Mouse (Mus musculus): Measurements from ENCODE around the gene Zc2hc1b. TPM values are rescaled to one million over a fixed set of nuclear protein-coding genes. Genes with fewer than 3 reads are reported as not detected.

The Zc2hc1b gene
- total and polyA plus RNA-seq, 2 experiments from 2014 or later: not detected

DNA sequence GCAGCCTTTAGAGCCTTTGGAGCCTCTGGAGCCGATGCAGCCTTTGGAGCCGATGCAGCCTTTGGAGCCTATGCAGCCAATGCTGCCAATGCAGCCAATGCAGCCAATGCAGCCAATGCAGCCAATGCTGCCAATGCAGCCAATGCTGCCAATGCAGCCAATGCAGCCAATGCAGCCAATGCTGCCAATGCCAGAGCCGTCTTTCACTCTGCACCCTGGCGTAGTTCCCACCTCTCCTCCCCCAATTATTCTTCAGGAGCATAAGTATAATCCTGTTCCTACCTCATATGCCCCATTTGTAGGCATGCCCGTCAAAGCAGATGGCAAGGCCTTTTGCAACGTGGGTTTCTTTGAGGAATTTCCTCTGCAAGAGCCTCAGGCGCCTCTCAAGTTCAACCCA lies 49.9 kb downstream of the Zc2hc1b start:
- H3K27me3 ChIP-seq (ENCODE audit: insufficient read depth, low read length): no peaks in the 10 kb centered on the region
- 84% methylated on average over 7 of the region's 7 CpGs for whole genome bisulfite sequencing
- no peaks in the 10 kb centered on the region; the same call in 1 of the 2 replicates for H3K36me3 ChIP-seq (ENCODE audit: insufficient read depth, low read length)
- H3K9me3 ChIP-seq (ENCODE audit: low read length): no peaks in the 10 kb centered on the region
- no peak overlapping the region for H3K4me2 ChIP-seq (ENCODE audit: low read depth, low read length, poor library complexity, severe bottlenecking)
- ATAC-seq (ENCODE audit: low FRiP score): no peak
- DNase-seq (ENCODE audit: low spot score): no peak
- no peak overlapping the region for H3K9ac ChIP-seq (replicated peaks; ENCODE audit: low read length, poor library complexity, severe bottlenecking)
- TF ChIP-seq CTCF (IDR thresholded peaks at IDR 0.05): no peak
- H3K4me1 ChIP-seq (ENCODE audit: insufficient read depth, low read length): no peaks in the 10 kb centered on the region
- H3K27ac ChIP-seq (ENCODE audit: low read depth, low read length): no peak overlapping the region
- no peak overlapping the region for H3K4me3 ChIP-seq (ENCODE audit: low read depth, low read length)

GRCm38 (mm10) chr10:13127335-13127734 lies 50.5 kb downstream of the Zc2hc1b start:
- H3K4me3 ChIP-seq (ENCODE audit: low read depth, low read length): no peak overlapping the region
- peak; percentile 40 for TF ChIP-seq CTCF (IDR thresholded peaks at IDR 0.05)
- ATAC-seq (ENCODE audit: low FRiP score) (no peak), DNase-seq (ENCODE audit: low spot score) (no peak)
- H3K9me3 ChIP-seq (ENCODE audit: low read length): no peaks in the 10 kb centered on the region
- no peak overlapping the region for H3K9ac ChIP-seq (replicated peaks; ENCODE audit: low read length, poor library complexity, severe bottlenecking)
- WGBS: 75% methylated on average over 13 of the region's 13 CpGs
- no peaks in the 10 kb centered on the region for H3K4me1 ChIP-seq (ENCODE audit: insufficient read depth, low read length)
- no peak overlapping the region for H3K4me2 ChIP-seq (ENCODE audit: low read depth, low read length, poor library complexity, severe bottlenecking)
- no peaks in the 10 kb centered on the region for H3K27me3 ChIP-seq (ENCODE audit: insufficient read depth, low read length)
- H3K36me3 ChIP-seq (ENCODE audit: insufficient read depth, low read length): no peaks in the 10 kb centered on the region; the same call in 1 of the 2 replicates
- H3K27ac ChIP-seq (ENCODE audit: low read depth, low read length): no peak overlapping the region

- ATAC-seq (ENCODE audit: low FRiP score) (no peak), DNase-seq (ENCODE audit: low spot score) (no peak)
- Histone ChIP-seq H3K9me3 (ENCODE audit: low read length) (no peaks in the 10 kb centered on the region), H3K27me3 (ENCODE audit: insufficient read depth, low read length) (no peaks in the 10 kb centered on the region), H3K27ac (ENCODE audit: low read depth, low read length) (no peak overlapping the region), H3K4me2 (ENCODE audit: low read depth, low read length, poor library complexity, severe bottlenecking) (no peak overlapping the region), H3K4me3 (ENCODE audit: low read depth, low read length) (no peak overlapping the region), H3K4me1 (ENCODE audit: insufficient read depth, low read length) (no peaks in the 10 kb centered on the region), H3K36me3 (ENCODE audit: insufficient read depth, low read length) (no peaks in the 10 kb centered on the region; the same call in 1 of the 2 replicates), H3K9ac (replicated peaks; ENCODE audit: low read length, poor library complexity, severe bottlenecking) (no peak overlapping the region)
- WGBS: 43% methylated on average over 3 of the region's 3 CpGs
- TF ChIP-seq CTCF (IDR thresholded peaks at IDR 0.05): no peak
These were observed 52.0 kb downstream of the Zc2hc1b start for GRCm38 (mm10) chr10:13125811-13126210.

- DNase-seq (ENCODE audit: low spot score) (no peak), ATAC-seq (ENCODE audit: low FRiP score) (no peak)
- Histone ChIP-seq H3K27ac (ENCODE audit: low read depth, low read length) (no peak overlapping the region), H3K9me3 (ENCODE audit: low read length) (no peaks in the 10 kb centered on the region), H3K4me1 (ENCODE audit: insufficient read depth, low read length) (no peaks in the 10 kb centered on the region), H3K27me3 (ENCODE audit: insufficient read depth, low read length) (no peaks in the 10 kb centered on the region), H3K4me2 (ENCODE audit: low read depth, low read length, poor library complexity, severe bottlenecking) (no peak overlapping the region), H3K36me3 (ENCODE audit: insufficient read depth, low read length) (no peaks in the 10 kb centered on the region), H3K9ac (replicated peaks; ENCODE audit: low read length, poor library complexity, severe bottlenecking) (no peak overlapping the region), H3K4me3 (ENCODE audit: low read depth, low read length) (no peak overlapping the region)
- no peak for TF ChIP-seq CTCF (IDR thresholded peaks at IDR 0.05)
- 53% methylated on average over 2 of the region's 2 CpGs for WGBS
These were observed 58.5 kb downstream of the Zc2hc1b start for GRCm38 (mm10) chr10:13119300-13119699.

DNA sequence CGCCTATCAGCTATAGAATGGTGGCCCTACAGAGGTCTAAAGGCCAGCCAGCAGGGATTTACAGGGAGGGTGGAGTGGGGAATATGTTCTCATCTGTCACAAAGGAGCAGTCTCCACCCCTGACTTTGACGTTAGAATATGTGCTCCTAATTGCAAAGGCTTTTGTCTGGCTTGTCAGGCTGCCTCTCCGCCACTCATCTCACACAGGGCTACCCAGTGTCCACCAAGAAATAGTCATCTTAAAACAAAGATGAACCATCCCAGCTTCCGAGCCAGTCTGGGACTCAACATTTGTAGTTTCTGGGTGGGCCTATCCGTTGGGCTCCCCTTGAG lies 59.1 kb downstream of the Zc2hc1b start:
- Histone ChIP-seq H3K27ac (ENCODE audit: low read depth, low read length) (no peak overlapping the region), H3K9me3 (ENCODE audit: low read length) (no peaks in the 10 kb centered on the region), H3K27me3 (ENCODE audit: insufficient read depth, low read length) (no peaks in the 10 kb centered on the region), H3K36me3 (ENCODE audit: insufficient read depth, low read length) (no peaks in the 10 kb centered on the region), H3K4me3 (ENCODE audit: low read depth, low read length) (no peak overlapping the region), H3K4me1 (ENCODE audit: insufficient read depth, low read length) (no peaks in the 10 kb centered on the region), H3K4me2 (ENCODE audit: low read depth, low read length, poor library complexity, severe bottlenecking) (no peak overlapping the region), H3K9ac (replicated peaks; ENCODE audit: low read length, poor library complexity, severe bottlenecking) (no peak overlapping the region)
- WGBS: 39% methylated on average over 5 of the region's 5 CpGs
- ATAC-seq (ENCODE audit: low FRiP score) (no peak), DNase-seq (ENCODE audit: low spot score) (no peak)
- no peak for TF ChIP-seq CTCF (IDR thresholded peaks at IDR 0.05)

- Histone ChIP-seq H3K4me2 (ENCODE audit: low read depth, low read length, poor library complexity, severe bottlenecking) (no peak overlapping the region), H3K9ac (replicated peaks; ENCODE audit: low read length, poor library complexity, severe bottlenecking) (no peak overlapping the region), H3K27ac (ENCODE audit: low read depth, low read length) (no peak overlapping the region), H3K4me3 (ENCODE audit: low read depth, low read length) (no peak overlapping the region), H3K9me3 (ENCODE audit: low read length) (no peaks in the 10 kb centered on the region), H3K4me1 (ENCODE audit: insufficient read depth, low read length) (no peaks in the 10 kb centered on the region), H3K36me3 (ENCODE audit: insufficient read depth, low read length) (no peaks in the 10 kb centered on the region), H3K27me3 (ENCODE audit: insufficient read depth, low read length) (no peaks in the 10 kb centered on the region)
- DNase-seq (ENCODE audit: low spot score) (no peak), ATAC-seq (ENCODE audit: low FRiP score) (no peak)
- WGBS: 49% methylated on average over 7 of the region's 7 CpGs
- no peak for TF ChIP-seq CTCF (IDR thresholded peaks at IDR 0.05)
These were observed 59.6 kb downstream of the Zc2hc1b start for GRCm38 (mm10) chr10:13118024-13118769.

All from midbrain, postnatal 0 days (tissue).